Mouse (Mus musculus) R1 (cell line): Measurements from ENCODE around the gene Ccn5.

ENCODE experiments used
- DNase-seq: peaks from one replicate; pipeline ENCODE4 v3.0.0-alpha.2; 2018; ENCODE audit warnings: low read depth, low spot score

The Ccn5 gene

DNA sequence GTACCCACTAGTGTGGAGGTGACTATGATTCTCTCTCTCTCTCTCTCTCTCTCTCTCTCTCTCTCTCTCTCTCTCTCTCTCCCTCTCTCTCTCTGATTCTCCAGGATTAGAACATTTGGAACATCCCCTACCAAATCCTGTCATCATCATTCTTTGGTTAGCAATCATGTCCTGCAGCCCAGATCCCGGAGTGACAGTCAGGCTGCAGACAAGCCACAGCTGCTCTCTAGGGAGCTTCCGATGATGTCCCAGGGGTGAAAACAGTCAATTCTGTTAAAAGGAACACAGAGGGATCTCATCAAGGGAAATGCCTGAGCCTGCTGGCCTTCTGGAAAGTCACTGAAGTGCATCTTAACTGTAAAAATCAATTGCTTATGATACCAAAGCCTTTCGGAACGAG, 21.4 kb downstream of the Ccn5 start:
- DNase-seq: no peak

DNA sequence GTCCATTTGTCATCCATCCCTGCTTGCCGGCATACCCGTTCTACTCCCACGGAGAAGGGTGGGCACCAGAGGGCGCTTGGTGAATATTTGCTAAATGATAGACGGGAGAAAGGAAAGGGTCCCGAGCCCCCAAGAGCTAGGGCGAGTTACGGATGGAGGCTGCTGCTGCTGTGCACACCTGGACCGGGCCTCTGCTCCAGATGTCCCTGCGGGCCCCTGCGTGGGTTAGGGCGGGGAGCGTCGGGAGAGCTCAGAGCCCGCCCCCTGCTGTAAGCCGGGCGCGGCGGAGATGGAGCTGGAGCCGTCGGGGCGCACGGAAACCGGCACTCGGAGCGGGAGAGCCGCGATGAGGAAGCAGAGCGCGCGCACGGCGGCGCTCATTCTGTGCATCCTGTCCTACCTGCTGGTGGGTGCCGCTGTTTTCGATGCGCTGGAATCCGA, 32.8 kb downstream of the Ccn5 start, which contains the start of gene Kcnk15:
Kcnk15 (plus strand) TSS at position 191 of the 441 bp plus-strand sequence.
- DNase-seq: peak; percentile 52

GRCm38 (mm10) chr2:163857233-163857632, 36.6 kb downstream of the Ccn5 start:
- no peak for DNase-seq

- DNase-seq: peak; percentile 18
Observed at GRCm38 (mm10) chr2:163858254-163858947, 37.7 kb downstream of the Ccn5 start.

DNA sequence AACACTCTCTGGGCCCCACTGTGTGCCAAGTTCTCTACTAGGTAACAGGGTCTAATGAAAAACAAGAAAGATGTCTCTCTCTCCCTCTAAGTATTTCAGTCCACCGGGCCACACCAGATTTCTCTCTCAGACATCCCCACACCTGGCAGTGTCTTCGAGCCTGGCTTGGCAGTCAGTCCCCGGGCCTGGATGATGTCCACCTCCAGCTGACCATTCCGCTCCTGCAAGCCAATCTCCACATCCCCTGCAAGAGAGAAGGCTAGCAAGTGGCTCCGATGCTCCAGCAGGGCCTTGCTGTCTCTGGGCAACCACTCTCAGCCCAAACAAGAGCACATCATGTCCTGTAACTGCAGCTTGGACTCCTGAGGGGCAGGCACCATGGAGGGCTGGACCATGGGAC, 44.6 kb downstream of the Ccn5 start:
- no peak for DNase-seq

- DNase-seq: no peak
Observed at GRCm38 (mm10) chr2:163866061-163866460, 45.4 kb downstream of the Ccn5 start.

GRCm38 (mm10) chr2:163869783-163870182, 49.1 kb downstream of the Ccn5 start:
- DNase-seq: no peak

DNA sequence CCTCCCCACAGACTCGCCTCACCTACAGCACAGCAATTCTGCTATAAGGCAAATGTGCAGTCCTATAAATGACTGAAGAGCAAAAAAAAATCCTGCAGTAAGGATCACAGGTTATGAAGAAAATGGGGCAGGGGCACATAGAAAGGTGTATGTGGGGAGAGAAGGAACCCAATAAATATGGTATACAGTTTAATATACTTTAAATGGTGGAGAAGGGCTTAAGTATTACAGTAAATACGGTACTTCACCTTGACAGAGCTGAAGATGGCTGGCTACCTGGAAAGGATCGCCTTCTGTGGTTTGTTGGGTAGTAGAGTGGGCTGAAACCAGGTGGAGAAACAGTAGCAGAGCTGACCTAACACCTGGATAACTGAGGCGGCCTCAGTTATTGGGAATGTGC, 50.6 kb downstream of the Ccn5 start:
- DNase-seq: no peak

GRCm38 (mm10) chr2:163871906-163872305, 51.2 kb downstream of the Ccn5 start:
- DNase-seq: no peak

- no peak for DNase-seq
Observed at GRCm38 (mm10) chr2:163874877-163875276, 54.2 kb downstream of the Ccn5 start.

DNA sequence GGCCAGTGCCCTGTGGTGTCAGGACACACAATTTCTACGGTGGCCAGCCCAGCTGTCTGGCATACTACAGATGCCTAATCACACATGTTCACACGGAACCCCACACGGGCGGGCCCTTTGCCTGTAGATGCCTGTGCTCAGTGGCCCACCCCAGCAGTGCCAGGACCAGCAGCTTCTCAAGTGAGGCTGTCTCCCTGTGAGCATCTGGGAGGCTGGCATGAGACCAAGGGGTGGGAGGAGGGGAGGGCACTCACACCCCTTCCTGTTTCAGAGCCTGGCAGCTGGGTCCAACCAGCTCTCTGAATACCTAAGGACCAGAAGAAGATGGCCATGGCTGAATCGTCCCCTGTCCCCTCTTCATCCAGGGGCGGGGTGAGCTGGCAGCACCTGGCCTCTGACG, 54.8 kb downstream of the Ccn5 start:
- no peak for DNase-seq

DNA sequence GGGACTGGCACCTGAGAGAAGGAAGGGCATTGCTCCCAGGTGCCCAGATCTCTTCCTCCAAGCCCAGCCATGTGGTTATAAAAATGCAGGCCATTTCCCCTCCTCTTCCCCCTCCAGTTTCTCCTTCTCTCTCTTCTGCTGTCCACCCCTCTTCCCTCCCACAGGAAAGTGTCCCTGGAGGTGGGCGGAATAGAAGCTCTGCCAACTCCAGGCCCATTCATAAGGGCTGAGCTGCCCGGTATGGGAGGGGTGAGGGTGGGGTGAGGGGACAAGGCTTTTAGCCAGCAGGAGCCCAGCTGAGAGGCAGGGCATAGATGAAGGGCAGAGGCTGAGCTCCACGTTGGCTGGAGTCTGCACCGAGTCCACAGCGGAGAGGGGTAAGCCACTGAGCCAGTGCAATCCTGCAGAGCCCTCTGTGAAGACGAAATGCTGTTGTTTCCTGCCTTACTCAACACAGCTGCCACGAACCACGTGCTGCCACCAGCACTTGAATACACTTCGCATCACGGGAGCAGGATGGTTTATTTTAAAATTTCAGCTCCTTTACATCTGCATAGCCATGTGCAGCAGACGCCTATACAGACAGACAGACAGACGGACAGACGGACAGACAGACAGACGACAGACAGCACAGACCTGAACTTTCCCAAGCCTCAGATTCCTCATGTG, 56.3 kb downstream of the Ccn5 start:
- DNase-seq: no peak

DNA sequence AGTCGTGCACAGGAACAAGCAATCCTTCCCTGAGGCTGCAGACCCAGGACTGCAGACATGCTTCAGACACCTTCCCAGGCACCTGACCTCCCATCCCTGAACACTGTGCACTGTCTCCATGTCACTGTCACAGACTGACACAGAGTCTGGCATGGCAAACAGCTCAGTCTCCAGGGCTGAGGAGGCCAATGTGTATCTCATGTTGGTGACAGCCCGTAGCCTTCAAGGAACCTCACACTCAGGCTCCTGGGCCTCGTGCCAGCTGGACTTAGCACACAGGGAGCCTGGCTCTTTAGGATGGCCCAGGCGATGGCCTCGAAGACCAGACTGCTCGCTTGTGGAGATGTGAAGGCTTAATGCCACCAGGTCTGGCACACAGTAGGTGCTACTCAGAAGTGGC, 60.2 kb downstream of the Ccn5 start:
- DNase-seq: no peak
